Mouse (Mus musculus) cerebellum, adult 2 months (tissue): ENCODE results near the gene Rprd2. TPM values are rescaled to one million over a fixed set of nuclear protein-coding genes. Genes with fewer than 3 reads are reported as not detected.

Source experiments
- DNase-seq, 2 experiments: peaks; one replicate each; pipeline ENCODE4 v3.0.0; 2021
- H3K27ac ChIP-seq: fragments of 200-500 bp; 2 replicates; pipeline ENCODE4 v1.5.1; 2012; ENCODE audit warnings: low read length, control low read depth, inconsistent platforms; ENCODE audit not compliant: insufficient read depth
- H3K27me3 ChIP-seq: fragments of 200-500 bp; 2 replicates; pipeline ENCODE4 v1.6.1; 2012; ENCODE audit warnings: inconsistent platforms, mild to moderate bottlenecking, low read length, moderate library complexity; ENCODE audit not compliant: control insufficient read depth, insufficient read depth
- H3K4me1 ChIP-seq: fragments of 200-500 bp; 2 replicates; pipeline ENCODE4 v1.6.1; 2011; ENCODE audit warnings: low read length; ENCODE audit not compliant: control insufficient read depth, insufficient read depth
- H3K4me3 ChIP-seq: fragments of 200-500 bp; replicated peaks from 2 replicates; pipeline ENCODE3; 2011; ENCODE audit warnings: mild to moderate bottlenecking, low read depth, low read length, control low read depth; ENCODE audit not compliant: insufficient read depth
- CTCF ChIP-seq: fragments of 200-500 bp; IDR thresholded peaks from 2 replicates; pipeline ENCODE4 v1.5.1; 2011; ENCODE audit warnings: low read depth, mild to moderate bottlenecking, control low read depth, low read length, moderate library complexity, borderline replicate concordance; ENCODE audit not compliant: insufficient read depth
- POLR2A ChIP-seq: fragments of 200-500 bp; IDR thresholded peaks from 2 replicates; pipeline ENCODE4 v1.6.1; 2011; ENCODE audit warnings: low read length, control low read depth, borderline replicate concordance; ENCODE audit not compliant: insufficient read depth
- WGBS: fragments of 180-500 bp; shearing (Covaris S2); methylation state at CpG from one replicate; pipeline ENCODE4 v1.1.7; 2018; 5-methylcytosine and 5-hydroxymethylcytosine counted together
- polyA plus RNA-seq: library from polyadenylated mRNA; depleted of rRNA; stranded (reverse); fragments of >200 nt; gene quantifications from 2 replicates; pipeline ENCODE4 v1.2.3, GENCODE M21; 2012; rRNA removed

The Rprd2 gene
- polyA plus RNA-seq = 27.4 and 30.3 TPM in 2 replicates

DNA sequence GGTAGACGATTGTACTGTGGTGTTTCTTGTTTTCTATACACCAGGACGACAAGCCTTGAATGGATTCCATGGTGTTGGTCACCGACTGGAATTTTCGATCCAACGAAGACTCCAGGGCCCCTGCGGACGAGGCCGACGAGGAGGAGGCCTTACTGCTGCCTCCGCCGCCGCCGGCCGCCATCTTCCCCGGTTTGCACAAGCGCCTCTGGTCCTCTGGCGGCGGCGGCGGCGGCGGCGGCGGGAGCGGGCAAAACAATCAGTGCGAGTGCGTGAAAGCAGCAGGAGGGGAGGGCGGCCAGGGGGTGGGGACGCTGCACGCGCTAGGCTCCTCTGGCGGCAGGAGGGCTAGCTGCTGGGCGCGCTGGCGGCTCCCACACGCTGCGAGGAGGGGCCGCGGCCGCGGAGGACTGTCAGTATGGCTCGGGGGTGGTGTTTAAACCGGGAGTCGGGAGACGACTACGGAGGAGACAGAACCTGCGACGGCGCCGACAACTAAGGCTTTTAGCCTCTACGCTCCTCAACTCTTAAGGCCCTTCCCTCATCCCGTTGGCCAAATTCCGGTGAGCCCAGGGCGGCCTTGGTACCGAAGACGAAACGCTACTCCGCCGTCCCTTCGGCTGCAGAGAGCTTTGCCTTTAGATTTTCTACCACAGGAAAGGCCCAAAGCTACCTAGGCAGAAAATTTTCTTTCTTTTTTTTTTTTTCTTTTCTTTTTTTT, at the start of gene Rprd2:
TSS of gene Rprd2 (minus strand) at position 293 of the 718 bp plus-strand sequence.
- under 1% methylated on average over 60 of the region's 60 CpGs for WGBS
- peaks cover 2% of the 10 kb centered on the region; the same call in 1 of the 2 replicates for H3K4me1 ChIP-seq
- TF ChIP-seq CTCF (no peak), POLR2A (peak; percentile 48; the same call in 1 of the 2 replicates)
- H3K4me3 ChIP-seq = peak within 1 kb of the TSS; percentile 94
- H3K27ac ChIP-seq = peak within 1 kb of the TSS; percentile 98
- H3K27me3 ChIP-seq = no peaks in the 10 kb centered on the region
- DNase-seq = peak; percentile 80 to 86

DNA sequence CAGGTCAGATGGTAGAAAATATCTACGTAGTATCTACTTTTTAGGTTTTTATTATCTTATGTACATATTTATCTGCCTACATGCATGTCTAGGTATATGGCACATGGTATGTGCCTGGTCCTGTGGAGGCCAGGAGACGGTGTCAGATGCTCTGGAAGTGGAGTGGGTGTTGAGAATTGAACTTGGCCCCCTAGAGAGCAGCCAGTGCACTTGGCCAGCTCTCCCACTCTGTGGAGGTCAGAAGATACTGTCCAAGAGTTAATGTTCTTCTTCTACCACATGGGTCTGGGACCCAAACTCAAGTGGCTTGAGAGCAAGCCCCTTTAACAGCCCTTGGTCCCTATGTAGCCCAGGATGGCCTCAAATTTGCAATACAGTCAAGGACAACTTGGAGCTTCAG, 48.7 kb upstream of the Rprd2 start:
- no peak overlapping the region for H3K27ac ChIP-seq
- WGBS = 64% methylated on average over 2 of the region's 2 CpGs
- H3K27me3 ChIP-seq = no peaks in the 10 kb centered on the region
- TF ChIP-seq POLR2A (no peak), CTCF (no peak)
- DNase-seq = no peak
- H3K4me3 ChIP-seq = no peak overlapping the region
- H3K4me1 ChIP-seq = peaks cover 22% of the 10 kb centered on the region

- TF ChIP-seq POLR2A (no peak), CTCF (no peak)
- DNase-seq = no peak
- H3K4me1 ChIP-seq = peaks cover 16% of the 10 kb centered on the region
- no peak overlapping the region for H3K27ac ChIP-seq
- no peaks in the 10 kb centered on the region for H3K27me3 ChIP-seq
- H3K4me3 ChIP-seq = no peak overlapping the region
- 88% methylated on average over 5 of the region's 5 CpGs for WGBS
These were observed 47.4 kb upstream of the Rprd2 start for GRCm38 (mm10) chr3:95866071-95866470.

DNA sequence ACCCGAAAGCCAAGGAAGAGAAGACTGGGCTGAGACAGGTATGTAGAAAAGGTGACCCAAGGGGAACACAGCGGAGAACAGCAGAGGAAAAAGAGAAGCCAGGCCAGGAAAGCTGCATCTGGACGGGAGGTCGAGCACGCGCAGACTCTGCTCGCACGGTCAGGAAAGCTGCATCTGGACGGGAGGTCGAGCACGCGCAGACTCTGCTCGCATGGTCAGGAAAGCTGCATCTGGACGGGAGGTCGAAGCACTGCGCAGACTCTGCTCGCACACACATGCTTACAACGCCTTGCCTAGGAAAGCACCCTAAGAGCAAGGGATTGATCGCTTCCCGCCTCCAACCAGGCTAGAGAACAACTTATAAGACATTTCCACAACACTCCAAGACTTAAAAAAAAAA, 46.9 kb upstream of the Rprd2 start:
- Histone ChIP-seq H3K27me3 (no peaks in the 10 kb centered on the region), H3K27ac (0 out of 2 replicates have a peak overlapping the region, but pooled peaks have one; percentile 43), H3K4me1 (peaks cover 16% of the 10 kb centered on the region), H3K4me3 (no peak overlapping the region)
- 92% methylated on average over 20 of the region's 20 CpGs for WGBS
- no peak for TF ChIP-seq CTCF
- no peak for TF ChIP-seq POLR2A
- DNase-seq = no peak

DNA sequence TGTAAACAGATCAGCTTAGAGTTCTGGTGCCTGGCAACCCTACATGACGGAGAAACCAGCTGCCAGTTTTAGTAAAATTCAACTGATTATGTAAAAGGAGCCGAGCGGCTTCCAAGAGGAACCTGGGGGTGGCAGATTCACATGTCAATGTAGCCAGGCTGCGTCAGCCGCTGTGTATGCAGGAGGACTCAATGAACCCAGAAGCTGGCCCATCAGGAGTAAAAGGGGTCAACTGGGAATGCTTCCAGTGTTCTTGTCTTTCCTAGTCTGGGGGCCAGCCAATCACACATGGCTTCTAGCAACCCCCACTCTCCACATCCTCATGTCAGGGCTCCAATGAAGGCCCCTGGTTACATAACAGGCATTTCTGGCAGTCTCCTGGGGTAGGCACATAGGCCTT, 46.4 kb upstream of the Rprd2 start:
- WGBS = 33% methylated on average over 5 of the region's 5 CpGs

DNA sequence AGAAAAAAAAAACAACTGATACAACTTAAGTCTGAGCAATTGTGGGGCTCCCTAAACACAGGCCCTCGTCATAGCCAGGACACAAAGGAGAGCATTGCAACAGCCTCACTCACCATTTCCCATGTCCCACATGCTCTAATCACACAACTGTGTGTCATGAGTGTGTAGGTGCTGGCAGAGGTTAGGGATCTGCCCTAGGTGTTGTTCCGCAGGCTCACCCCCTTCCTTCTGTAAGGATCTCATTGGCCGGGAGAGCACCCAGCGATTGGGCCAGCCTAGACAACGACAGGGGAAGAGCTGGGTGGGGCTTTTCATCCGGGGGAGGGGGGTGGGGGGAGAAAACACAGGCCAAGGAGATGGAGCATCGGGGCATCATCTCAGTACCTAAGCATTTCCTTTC, 44.9 kb upstream of the Rprd2 start:
- H3K4me1 ChIP-seq = peaks cover 9% of the 10 kb centered on the region; the same call in 1 of the 2 replicates
- 76% methylated on average over 7 of the region's 7 CpGs for WGBS
- no peaks in the 10 kb centered on the region for H3K27me3 ChIP-seq
- DNase-seq = no peak
- no peak overlapping the region for H3K4me3 ChIP-seq
- H3K27ac ChIP-seq = no peak overlapping the region
- no peak for TF ChIP-seq CTCF
- TF ChIP-seq POLR2A = no peak

More for the DNA sequence above, 46.4 kb upstream of the Rprd2 start:
- TF ChIP-seq CTCF = no peak
- TF ChIP-seq POLR2A = no peak
- H3K27ac ChIP-seq = peak overlapping the region; percentile 43; the same call in 1 of the 2 replicates
- H3K27me3 ChIP-seq = no peaks in the 10 kb centered on the region
- H3K4me3 ChIP-seq = no peak overlapping the region
- H3K4me1 ChIP-seq = peaks cover 14% of the 10 kb centered on the region
- peak; percentile 34 to 35 for DNase-seq

- WGBS = 37% methylated on average over 2 of the region's 2 CpGs
- no peak overlapping the region for H3K27ac ChIP-seq
- H3K27me3 ChIP-seq = no peaks in the 10 kb centered on the region
- peaks cover 9% of the 10 kb centered on the region; the same call in 1 of the 2 replicates for H3K4me1 ChIP-seq
- TF ChIP-seq CTCF (peak; percentile 54), POLR2A (no peak)
- no peak overlapping the region for H3K4me3 ChIP-seq
- DNase-seq = peak in 1 of 2 experiments; percentile 68
These were observed 43.1 kb upstream of the Rprd2 start for GRCm38 (mm10) chr3:95861796-95862195.

GRCm38 (mm10) chr3:95861216-95861615, 42.6 kb upstream of the Rprd2 start:
- no peaks in the 10 kb centered on the region for H3K27me3 ChIP-seq
- peaks cover 9% of the 10 kb centered on the region; the same call in 1 of the 2 replicates for H3K4me1 ChIP-seq
- DNase-seq = no peak
- H3K4me3 ChIP-seq = no peak overlapping the region
- no peak overlapping the region for H3K27ac ChIP-seq
- 78% methylated on average over 10 of the region's 10 CpGs for WGBS
- no peak for TF ChIP-seq POLR2A
- TF ChIP-seq CTCF = peak; percentile 3; the same call in 1 of the 2 replicates
